Mouse (Mus musculus) spleen, adult 2 months (tissue): ENCODE measurements at regions not wholly inside any gene's neighbourhood (a gene's known extent, or its start where the extent isn't known, plus 50 kb on each side); places are given as distances from the start of the nearest gene placed in this dataset.
"Not testable (repeated sequence)": the region's sequence is repeated elsewhere in the genome, so short reads cannot be mapped to it uniquely, and the experiment has no call there.

ENCODE experiments used
- CTCF ChIP-seq: fragments of 200-500 bp; IDR thresholded peaks from 2 replicates; pipeline ENCODE4 v1.5.1; 2011; ENCODE audit warnings: mild to moderate bottlenecking, inconsistent platforms; ENCODE audit not compliant: insufficient read depth, insufficient read length, insufficient replicate concordance; ENCODE audit errors: extremely low read depth
- POLR2A ChIP-seq: fragments of 200-500 bp; IDR thresholded peaks from 2 replicates; pipeline ENCODE4 v1.6.1; 2011; ENCODE audit warnings: low read depth, low read length, inconsistent platforms

- not testable (repeated sequence) for TF ChIP-seq CTCF, POLR2A
Observed at GRCm38 (mm10) chrX:50605517-50605916, 177.2 kb upstream of the Olfr1324 start.
